Mouse (Mus musculus) v-Abl transformed pro-B cells (cell line): ENCODE measurements around the gene Olfr328.
"Not testable (repeated sequence)": the region's sequence is repeated elsewhere in the genome, so short reads cannot be mapped to it uniquely, and the experiment has no call there.

ENCODE experiments used
- in situ Hi-C, 2 experiments: fragments of 400-800 bp; cut with MboI; formaldehyde crosslinking; loops; one replicate each; pipeline ENCODE4 v1.15.1; 2025; ENCODE audit not compliant: unreplicated experiment in 2 of 2

Olfr328 gene

GRCm38 (mm10) chr11:58555536-58555935 lies at the start of gene Olfr328:
TSS of gene Olfr328 (minus strand) at chr11:58555636.
- in situ Hi-C loops, result no loop called here

GRCm38 (mm10) chr11:58605228-58605627 lies 49.8 kb upstream of the Olfr328 start:
- in situ Hi-C loops, result no loop called here

GRCm38 (mm10) chr11:58604688-58605087 lies 49.3 kb upstream of the Olfr328 start:
- in situ Hi-C loops, result no loop called here

GRCm38 (mm10) chr11:58602800-58603560 lies 47.5 kb upstream of the Olfr328 start:
- in situ Hi-C loops, result no loop called here

- in situ Hi-C loops, result no loop called here
Observed at GRCm38 (mm10) chr11:58602062-58602461, 46.6 kb upstream of the Olfr328 start.

GRCm38 (mm10) chr11:58597837-58598236 lies 42.4 kb upstream of the Olfr328 start:
- in situ Hi-C loops, result no loop called here

- in situ Hi-C loops, result no loop called here
Observed at GRCm38 (mm10) chr11:58594814-58595213, 39.4 kb upstream of the Olfr328 start, which contains the start of gene Olfr324. TSS of gene Olfr324 (plus strand) at chr11:58595114.

- in situ Hi-C loops, result no loop called here
Observed at GRCm38 (mm10) chr11:58588620-58589250, 33.3 kb upstream of the Olfr328 start.

GRCm38 (mm10) chr11:58587898-58588348 lies 32.5 kb upstream of the Olfr328 start:
- in situ Hi-C loops, result no loop called here

GRCm38 (mm10) chr11:58578636-58579035 lies 23.2 kb upstream of the Olfr328 start:
- in situ Hi-C loops, result no loop called here

GRCm38 (mm10) chr11:58577430-58577829 lies 22.0 kb upstream of the Olfr328 start, which contains the start of gene Olfr325:
TSS of gene Olfr325 (plus strand) at chr11:58577730.
- in situ Hi-C loops, result no loop called here

GRCm38 (mm10) chr11:58570405-58570804 lies 15.0 kb upstream of the Olfr328 start, which contains the start of gene Olfr224:
TSS of gene Olfr224 (minus strand) at chr11:58570553.
- in situ Hi-C loops, result no loop called here

- in situ Hi-C loops, result no loop called here
Observed at GRCm38 (mm10) chr11:58546322-58546721, 9.1 kb downstream of the Olfr328 start, which contains the start of gene Olfr329-ps. TSS of gene Olfr329-ps (minus strand) at chr11:58546422.

GRCm38 (mm10) chr11:58534736-58535135 lies 20.7 kb downstream of the Olfr328 start, which contains the start of gene Olfr330:
TSS of gene Olfr330 (minus strand) at chr11:58534836.
- in situ Hi-C loops, result not testable (repeated sequence)

GRCm38 (mm10) chr11:58519756-58520155 lies 35.7 kb downstream of the Olfr328 start:
- in situ Hi-C loops, result not testable (repeated sequence)

- in situ Hi-C loops, result not testable (repeated sequence)
Observed at GRCm38 (mm10) chr11:58518916-58519315, 36.5 kb downstream of the Olfr328 start.

GRCm38 (mm10) chr11:58509058-58509457 lies 46.4 kb downstream of the Olfr328 start:
- in situ Hi-C loops, result not testable (repeated sequence)

- in situ Hi-C loops, result not testable (repeated sequence)
Observed at GRCm38 (mm10) chr11:58502472-58502871, 53.0 kb downstream of the Olfr328 start, which contains the start of gene Olfr331. TSS of gene Olfr331 (minus strand) at chr11:58502572.
